Mouse (Mus musculus): ENCODE measurements around the gene Smad5. TPM values are rescaled to one million over a fixed set of nuclear protein-coding genes. Genes with fewer than 3 reads are reported as not detected.

Gene Smad5
- polyA plus RNA-seq, 1 experiment from 2014 or later: 30.6 TPM

Other genes with a start within 250 kb of the Smad5 start
- not detected in 2 replicates for gene Il9, start 220.8 kb upstream of the Smad5 start, polyA plus RNA-seq (2016; fragmentation: Nextera tagmentation; extraction: Ambion mirVana)
- gene Fbxl21, start 180.5 kb upstream of the Smad5 start, polyA plus RNA-seq (2016; fragmentation: Nextera tagmentation; extraction: Ambion mirVana): 1.4 and 1.6 TPM in 2 replicates
- not detected in 2 replicates for gene Lect2, start 154.5 kb upstream of the Smad5 start, polyA plus RNA-seq (2016; fragmentation: Nextera tagmentation; extraction: Ambion mirVana)
- gene Tgfbi, start 93.5 kb upstream of the Smad5 start, polyA plus RNA-seq (2016; fragmentation: Nextera tagmentation; extraction: Ambion mirVana): 23.2 and 29.8 TPM in 2 replicates
- gene Gm45623, start 50.8 kb downstream of the Smad5 start, polyA plus RNA-seq (2016; fragmentation: Nextera tagmentation; extraction: Ambion mirVana): not detected in 2 replicates
- not detected in 2 replicates for gene Trpc7, start 193.0 kb downstream of the Smad5 start, polyA plus RNA-seq (2016; fragmentation: Nextera tagmentation; extraction: Ambion mirVana)